Mouse (Mus musculus) liver, embryonic 13.5 days (tissue): ENCODE data around the gene Cflar. TPM values are rescaled to one million over a fixed set of nuclear protein-coding genes. Genes with fewer than 3 reads are reported as not detected.
A peak's percentile ranks its signal among the peaks of the same experiment; 100 is the strongest.
"Not testable (repeated sequence)": the region's sequence is repeated elsewhere in the genome, so short reads cannot be mapped to it uniquely, and the experiment has no call there.

ENCODE experiments used
- ATAC-seq: fragments of 200-750 bp; cut with Nextera tagmentation; 2 replicates; pipeline ENCODE4 v1.8.0; 2017; ENCODE audit warnings: low read depth, mild to moderate bottlenecking, moderate number of reproducible peaks, moderate library complexity
- DNase-seq: peaks from one replicate; pipeline ENCODE4 v3.0.0; 2022
- H3K27ac ChIP-seq: fragments of 300-500 bp; sonication (generic); 2 replicates; pipeline ENCODE4 v1.5.1; 2015; ENCODE audit warnings: moderate library complexity, mild to moderate bottlenecking, inconsistent platforms
- H3K27me3 ChIP-seq: fragments of 300-500 bp; sonication (generic); 2 replicates; pipeline ENCODE4 v1.6.1; 2015; ENCODE audit warnings: mild to moderate bottlenecking, inconsistent platforms
- H3K36me3 ChIP-seq: fragments of 300-500 bp; sonication (generic); 2 replicates; pipeline ENCODE4 v1.6.1; 2015; ENCODE audit warnings: mild to moderate bottlenecking, inconsistent platforms
- H3K4me1 ChIP-seq: fragments of 300-500 bp; sonication (generic); replicated peaks from 2 replicates; pipeline ENCODE4 v1.6.1; 2015; ENCODE audit warnings: inconsistent platforms
- H3K4me2 ChIP-seq: fragments of 300-500 bp; sonication (generic); 2 replicates; pipeline ENCODE4 v1.6.1; 2015; ENCODE audit warnings: inconsistent platforms, mild to moderate bottlenecking, moderate library complexity
- H3K4me3 ChIP-seq: fragments of 300-500 bp; sonication (generic); replicated peaks from 2 replicates; pipeline ENCODE4 v1.5.1; 2015; ENCODE audit warnings: mild to moderate bottlenecking, inconsistent platforms
- H3K9ac ChIP-seq: fragments of 300-500 bp; sonication (generic); 2 replicates; pipeline ENCODE4 v1.6.1; 2015; ENCODE audit warnings: mild to moderate bottlenecking, inconsistent platforms
- H3K9me3 ChIP-seq: fragments of 300-500 bp; sonication (generic); replicated peaks from 2 replicates; pipeline ENCODE4 v1.6.1; 2016; ENCODE audit warnings: inconsistent platforms
- WGBS: fragments of 180-500 bp; shearing (Covaris S2); methylation state at CpG from one replicate; pipeline ENCODE4 v1.1.7; 2015; ENCODE audit not compliant: insufficient replicate concordance; 5-methylcytosine and 5-hydroxymethylcytosine counted together
- polyA plus RNA-seq: library from polyadenylated mRNA; unstranded; fragments of >200 nt; fragmentation: Nextera tagmentation; extraction: Ambion mirVana; gene quantifications from 2 replicates; pipeline ENCODE4 v1.2.1, GENCODE M21; 2015

Cflar gene
- polyA plus RNA-seq, 1 experiment from 2014 or later, result 12.7 TPM

GRCm38 (mm10) chr1:58690834-58691488 lies 20.3 kb upstream of the Cflar start:
- not testable (repeated sequence) for H3K9ac ChIP-seq, H3K27ac ChIP-seq, H3K36me3 ChIP-seq, H3K4me2 ChIP-seq, H3K9me3 ChIP-seq, ATAC-seq, DNase-seq, H3K27me3 ChIP-seq, H3K4me3 ChIP-seq, H3K4me1 ChIP-seq
- 52% methylated on average over 2 of the region's 3 CpGs for WGBS

- H3K4me2 ChIP-seq, ATAC-seq, H3K9ac ChIP-seq, H3K27ac ChIP-seq, H3K4me1 ChIP-seq, H3K27me3 ChIP-seq, H3K9me3 ChIP-seq, DNase-seq, H3K4me3 ChIP-seq, H3K36me3 ChIP-seq: not testable (repeated sequence)
- 30% methylated on average over 1 of the region's 1 CpGs for WGBS
Observed at GRCm38 (mm10) chr1:58691718-58692117, 19.6 kb upstream of the Cflar start.

GRCm38 (mm10) chr1:58693696-58694095 lies 17.6 kb upstream of the Cflar start:
- Histone ChIP-seq H3K27ac (no peak overlapping the region), H3K36me3 (no peaks in the 10 kb centered on the region), H3K4me3 (no peak overlapping the region), H3K9me3 (no peaks in the 10 kb centered on the region), H3K27me3 (no peaks in the 10 kb centered on the region), H3K9ac (no peak overlapping the region), H3K4me1 (no peaks in the 10 kb centered on the region), H3K4me2 (no peak overlapping the region)
- ATAC-seq (no peak), DNase-seq (no peak)
- WGBS, result 64% methylated on average over 1 of the region's 1 CpGs

GRCm38 (mm10) chr1:58695810-58696209 lies 15.5 kb upstream of the Cflar start, which contains the start of gene Als2cr12:
Als2cr12 (minus strand) TSS chr1:58695989.
- ATAC-seq, DNase-seq: not testable (repeated sequence)
- WGBS, result 81% methylated on average over 4 of the region's 4 CpGs

GRCm38 (mm10) chr1:58697607-58698006 lies 13.7 kb upstream of the Cflar start:
- 39% methylated on average over 1 of the region's 1 CpGs for WGBS
- not testable (repeated sequence) for H3K4me3 ChIP-seq, H3K4me2 ChIP-seq, H3K9ac ChIP-seq, ATAC-seq, H3K27me3 ChIP-seq, H3K4me1 ChIP-seq, H3K9me3 ChIP-seq, H3K27ac ChIP-seq, H3K36me3 ChIP-seq, DNase-seq

More at GRCm38 (mm10) chr1:58695810-58696209, 15.5 kb upstream of the Cflar start, which contains the start of gene Als2cr12:
- not testable (repeated sequence) for H3K27ac ChIP-seq, H3K4me3 ChIP-seq, H3K36me3 ChIP-seq, H3K4me2 ChIP-seq, H3K4me1 ChIP-seq, H3K27me3 ChIP-seq, H3K9ac ChIP-seq, H3K9me3 ChIP-seq

- Histone ChIP-seq H3K36me3 (no peaks in the 10 kb centered on the region), H3K4me2 (no peak overlapping the region), H3K9me3 (no peaks in the 10 kb centered on the region), H3K4me3 (no peak overlapping the region), H3K4me1 (peaks cover 5% of the 10 kb centered on the region), H3K27ac (no peak overlapping the region), H3K27me3 (no peaks in the 10 kb centered on the region), H3K9ac (no peak overlapping the region)
- DNase-seq (no peak), ATAC-seq (no peak)
- WGBS, result 72% methylated on average over 4 of the region's 4 CpGs
Observed at GRCm38 (mm10) chr1:58698781-58699180, 12.5 kb upstream of the Cflar start.

- H3K36me3 ChIP-seq, result no peaks in the 10 kb centered on the region
- ATAC-seq (peak; percentile 53; the same call in 1 of the 2 replicates), DNase-seq (no peak)
- H3K4me1 ChIP-seq, result peaks cover 5% of the 10 kb centered on the region
- 5% methylated on average over 3 of the region's 3 CpGs for WGBS
- H3K27ac ChIP-seq, result no peak overlapping the region
- no peak overlapping the region for H3K9ac ChIP-seq
- no peak overlapping the region for H3K4me2 ChIP-seq
- no peaks in the 10 kb centered on the region for H3K9me3 ChIP-seq
- H3K4me3 ChIP-seq, result no peak overlapping the region
- no peaks in the 10 kb centered on the region for H3K27me3 ChIP-seq
Observed at GRCm38 (mm10) chr1:58699988-58700387, 11.3 kb upstream of the Cflar start.

- H3K36me3 ChIP-seq, H3K9me3 ChIP-seq, H3K27me3 ChIP-seq, H3K27ac ChIP-seq, H3K9ac ChIP-seq, ATAC-seq, H3K4me1 ChIP-seq, H3K4me3 ChIP-seq, DNase-seq, H3K4me2 ChIP-seq: not testable (repeated sequence)
- WGBS, result 45% methylated on average over 5 of the region's 5 CpGs
Observed at GRCm38 (mm10) chr1:58700580-58701162, 10.6 kb upstream of the Cflar start.

GRCm38 (mm10) chr1:58710043-58710442 lies 1.3 kb upstream of the Cflar start:
- ATAC-seq, H3K9me3 ChIP-seq, H3K4me3 ChIP-seq, H3K27ac ChIP-seq, H3K9ac ChIP-seq, H3K4me2 ChIP-seq, DNase-seq, H3K36me3 ChIP-seq, H3K27me3 ChIP-seq: not testable (repeated sequence)
- H3K4me1 ChIP-seq, result peaks cover 27% of the 10 kb centered on the region
- 90% methylated on average over 1 of the region's 1 CpGs for WGBS

- ATAC-seq (no peak), DNase-seq (no peak)
- H3K27ac ChIP-seq, result peak overlapping the region; percentile 96
- H3K4me1 ChIP-seq, result peaks cover 35% of the 10 kb centered on the region
- 16% methylated on average over 10 of the region's 10 CpGs for WGBS
- H3K4me2 ChIP-seq, result peak overlapping the region; percentile 77
- H3K4me3 ChIP-seq, result peak overlapping the region; percentile 78
- H3K27me3 ChIP-seq, result no peaks in the 10 kb centered on the region
- peaks cover 10% of the 10 kb centered on the region for H3K36me3 ChIP-seq
- H3K9me3 ChIP-seq, result no peaks in the 10 kb centered on the region
- peak overlapping the region; percentile 90 for H3K9ac ChIP-seq
Observed at GRCm38 (mm10) chr1:58710711-58711364, 470 bp upstream of the Cflar start.

- ATAC-seq (peak; percentile 88), DNase-seq (peak; percentile 60)
- H3K4me1 ChIP-seq, result peaks cover 45% of the 10 kb centered on the region
- WGBS, result 0% methylated on average over 14 of the region's 17 CpGs
- H3K9me3 ChIP-seq, result no peaks in the 10 kb centered on the region
- H3K4me2 ChIP-seq, result peak overlapping the region; percentile 77
- H3K9ac ChIP-seq, result peak overlapping the region; percentile 90
- no peaks in the 10 kb centered on the region for H3K27me3 ChIP-seq
- H3K4me3 ChIP-seq, result peak overlapping the region; percentile 78
- H3K27ac ChIP-seq, result peak overlapping the region; percentile 96
- peaks cover 17% of the 10 kb centered on the region for H3K36me3 ChIP-seq
Observed at GRCm38 (mm10) chr1:58712076-58713061, 1.1 kb downstream of the Cflar start.
